Mouse (Mus musculus): ENCODE measurements at regions not wholly inside any gene's neighbourhood (a gene's known extent, or its start where the extent isn't known, plus 50 kb on each side); places are given as distances from the start of the nearest gene placed in this dataset.

GRCm38 (mm10) chr3:99447361-99447760, 207.2 kb downstream of the Tbx15 start:
- H3K27me3 ChIP-seq (replicated peaks; ENCODE audit: low read depth, poor library complexity, severe bottlenecking): no peaks in the 10 kb centered on the region
- WGBS: 32% methylated on average over 2 of the region's 2 CpGs
- no peak overlapping the region for H3K27ac ChIP-seq (replicated peaks)
- no peaks in the 10 kb centered on the region for H3K9me3 ChIP-seq
- H3K36me3 ChIP-seq (replicated peaks): no peaks in the 10 kb centered on the region
- DNase-seq (ENCODE audit: low spot score): peak; percentile 51
- peaks cover 11% of the 10 kb centered on the region; the same call in 1 of the 2 replicates for H3K4me1 ChIP-seq
- H3K4me3 ChIP-seq: no peak overlapping the region

GRCm38 (mm10) chr3:99447813-99448212, 207.6 kb downstream of the Tbx15 start:
- 40% methylated on average over 2 of the region's 2 CpGs for WGBS
- peak; percentile 17 for DNase-seq (ENCODE audit: low spot score)
- Histone ChIP-seq H3K27ac (replicated peaks) (no peak overlapping the region; the same call in 1 of the 2 replicates), H3K9me3 (no peaks in the 10 kb centered on the region), H3K4me3 (no peak overlapping the region), H3K27me3 (replicated peaks; ENCODE audit: low read depth, poor library complexity, severe bottlenecking) (no peaks in the 10 kb centered on the region), H3K4me1 (peaks cover 11% of the 10 kb centered on the region; the same call in 1 of the 2 replicates), H3K36me3 (replicated peaks) (no peaks in the 10 kb centered on the region)

GRCm38 (mm10) chr3:99459036-99459863, 219.1 kb downstream of the Tbx15 start:
- H3K27me3 ChIP-seq (replicated peaks; ENCODE audit: low read depth, poor library complexity, severe bottlenecking): no peaks in the 10 kb centered on the region
- H3K27ac ChIP-seq (replicated peaks): no peak overlapping the region
- DNase-seq (ENCODE audit: low spot score): no peak
- H3K9me3 ChIP-seq: no peaks in the 10 kb centered on the region
- no peak overlapping the region for H3K4me3 ChIP-seq
- WGBS: 80% methylated on average over 12 of the region's 12 CpGs
- no peaks in the 10 kb centered on the region for H3K36me3 ChIP-seq (replicated peaks)
- H3K4me1 ChIP-seq: no peaks in the 10 kb centered on the region

- no peaks in the 10 kb centered on the region for H3K27me3 ChIP-seq (replicated peaks; ENCODE audit: low read depth, poor library complexity, severe bottlenecking)
- DNase-seq (ENCODE audit: low spot score): no peak
- H3K4me3 ChIP-seq: no peak overlapping the region
- H3K9me3 ChIP-seq: no peaks in the 10 kb centered on the region
- no peaks in the 10 kb centered on the region for H3K36me3 ChIP-seq (replicated peaks)
- WGBS: 88% methylated on average over 14 of the region's 14 CpGs
- no peak overlapping the region for H3K27ac ChIP-seq (replicated peaks)
- no peaks in the 10 kb centered on the region for H3K4me1 ChIP-seq
Observed at GRCm38 (mm10) chr3:99499980-99500379, 259.8 kb downstream of the Tbx15 start.

GRCm38 (mm10) chr3:99504772-99505171, 264.6 kb downstream of the Tbx15 start:
- 91% methylated on average over 2 of the region's 2 CpGs for WGBS
- Histone ChIP-seq H3K9me3 (no peaks in the 10 kb centered on the region), H3K36me3 (replicated peaks) (no peaks in the 10 kb centered on the region), H3K27me3 (replicated peaks; ENCODE audit: low read depth, poor library complexity, severe bottlenecking) (no peaks in the 10 kb centered on the region), H3K4me1 (no peaks in the 10 kb centered on the region), H3K27ac (replicated peaks) (no peak overlapping the region), H3K4me3 (no peak overlapping the region)
- DNase-seq (ENCODE audit: low spot score): no peak

GRCm38 (mm10) chr3:99512250-99512649, 272.1 kb downstream of the Tbx15 start:
- no peak overlapping the region for H3K27ac ChIP-seq (replicated peaks)
- no peaks in the 10 kb centered on the region for H3K27me3 ChIP-seq (replicated peaks; ENCODE audit: low read depth, poor library complexity, severe bottlenecking)
- no peak overlapping the region for H3K4me3 ChIP-seq
- WGBS: 78% methylated on average over 1 of the region's 1 CpGs
- H3K4me1 ChIP-seq: no peaks in the 10 kb centered on the region
- DNase-seq (ENCODE audit: low spot score): no peak
- H3K36me3 ChIP-seq (replicated peaks): no peaks in the 10 kb centered on the region
- no peaks in the 10 kb centered on the region for H3K9me3 ChIP-seq

GRCm38 (mm10) chr3:99512933-99513332, 272.8 kb downstream of the Tbx15 start:
- Histone ChIP-seq H3K27me3 (replicated peaks; ENCODE audit: low read depth, poor library complexity, severe bottlenecking) (no peaks in the 10 kb centered on the region), H3K4me1 (no peaks in the 10 kb centered on the region), H3K9me3 (no peaks in the 10 kb centered on the region), H3K27ac (replicated peaks) (no peak overlapping the region), H3K4me3 (no peak overlapping the region), H3K36me3 (replicated peaks) (no peaks in the 10 kb centered on the region)
- no peak for DNase-seq (ENCODE audit: low spot score)
- 80% methylated on average over 2 of the region's 2 CpGs for WGBS

- H3K36me3 ChIP-seq (replicated peaks): no peaks in the 10 kb centered on the region
- DNase-seq (ENCODE audit: low spot score): no peak
- no peaks in the 10 kb centered on the region for H3K27me3 ChIP-seq (replicated peaks; ENCODE audit: low read depth, poor library complexity, severe bottlenecking)
- H3K9me3 ChIP-seq: no peaks in the 10 kb centered on the region
- WGBS: 93% methylated on average over 8 of the region's 8 CpGs
- no peaks in the 10 kb centered on the region for H3K4me1 ChIP-seq
- no peak overlapping the region for H3K4me3 ChIP-seq
- no peak overlapping the region for H3K27ac ChIP-seq (replicated peaks)
Observed at GRCm38 (mm10) chr3:99515751-99516150, 275.6 kb downstream of the Tbx15 start.

GRCm38 (mm10) chr3:99560917-99561316, 320.7 kb downstream of the Tbx15 start:
- Histone ChIP-seq H3K4me3 (no peak overlapping the region), H3K27ac (replicated peaks) (no peak overlapping the region), H3K36me3 (replicated peaks) (no peaks in the 10 kb centered on the region), H3K27me3 (replicated peaks; ENCODE audit: low read depth, poor library complexity, severe bottlenecking) (no peaks in the 10 kb centered on the region), H3K4me1 (no peaks in the 10 kb centered on the region), H3K9me3 (no peaks in the 10 kb centered on the region)
- WGBS: 79% methylated on average over 1 of the region's 1 CpGs
- no peak for DNase-seq (ENCODE audit: low spot score)

GRCm38 (mm10) chr3:99573335-99573976, 311.8 kb upstream of the Spag17 start:
- DNase-seq (ENCODE audit: low spot score): no peak
- Histone ChIP-seq H3K9me3 (no peaks in the 10 kb centered on the region), H3K36me3 (replicated peaks) (no peaks in the 10 kb centered on the region), H3K4me1 (no peaks in the 10 kb centered on the region), H3K27me3 (replicated peaks; ENCODE audit: low read depth, poor library complexity, severe bottlenecking) (no peaks in the 10 kb centered on the region), H3K4me3 (no peak overlapping the region), H3K27ac (replicated peaks) (no peak overlapping the region)
- 87% methylated on average over 6 of the region's 6 CpGs for WGBS

GRCm38 (mm10) chr3:99573977-99574373, 311.2 kb upstream of the Spag17 start:
- Histone ChIP-seq H3K4me3 (no peak overlapping the region), H3K27ac (replicated peaks) (no peak overlapping the region), H3K9me3 (no peaks in the 10 kb centered on the region), H3K36me3 (replicated peaks) (no peaks in the 10 kb centered on the region), H3K4me1 (no peaks in the 10 kb centered on the region), H3K27me3 (replicated peaks; ENCODE audit: low read depth, poor library complexity, severe bottlenecking) (no peaks in the 10 kb centered on the region)
- WGBS: 87% methylated on average over 3 of the region's 3 CpGs
- DNase-seq (ENCODE audit: low spot score): no peak

GRCm38 (mm10) chr3:99602679-99603078, 282.5 kb upstream of the Spag17 start:
- Histone ChIP-seq H3K36me3 (replicated peaks) (no peaks in the 10 kb centered on the region), H3K4me1 (peaks cover 9% of the 10 kb centered on the region), H3K4me3 (no peak overlapping the region), H3K27me3 (replicated peaks; ENCODE audit: low read depth, poor library complexity, severe bottlenecking) (no peaks in the 10 kb centered on the region), H3K27ac (replicated peaks) (no peak overlapping the region), H3K9me3 (no peaks in the 10 kb centered on the region)
- 27% methylated on average over 3 of the region's 3 CpGs for WGBS
- DNase-seq (ENCODE audit: low spot score): peak; percentile 61

GRCm38 (mm10) chr3:99632309-99632708, 252.9 kb upstream of the Spag17 start:
- Histone ChIP-seq H3K4me3 (no peak overlapping the region), H3K9me3 (no peaks in the 10 kb centered on the region), H3K27me3 (replicated peaks; ENCODE audit: low read depth, poor library complexity, severe bottlenecking) (no peaks in the 10 kb centered on the region), H3K36me3 (replicated peaks) (no peaks in the 10 kb centered on the region), H3K27ac (replicated peaks) (no peak overlapping the region), H3K4me1 (no peaks in the 10 kb centered on the region)
- WGBS: 82% methylated on average over 4 of the region's 4 CpGs
- DNase-seq (ENCODE audit: low spot score): no peak
